Mouse (Mus musculus) heart, embryonic 10.5 days (tissue): ENCODE measurements around the gene Ackr3. TPM values are rescaled to one million over a fixed set of nuclear protein-coding genes. Genes with fewer than 3 reads are reported as not detected.

Source experiments
- DNase-seq: peaks from one replicate; pipeline ENCODE4 v3.0.0-alpha.2; 2017; ENCODE audit warnings: low spot score
- H3K27ac ChIP-seq: fragments of 300-500 bp; sonication (generic); 2 replicates; pipeline ENCODE4 v1.5.1; 2016; ENCODE audit warnings: mild to moderate bottlenecking
- H3K27me3 ChIP-seq: fragments of 300-500 bp; sonication (generic); 2 replicates; pipeline ENCODE4 v1.6.1; 2016; ENCODE audit warnings: mild to moderate bottlenecking; ENCODE audit not compliant: poor library complexity, insufficient read depth, severe bottlenecking
- H3K36me3 ChIP-seq: fragments of 300-500 bp; sonication (generic); 2 replicates; pipeline ENCODE4 v1.6.1; 2016; ENCODE audit warnings: mild to moderate bottlenecking, moderate library complexity
- H3K4me1 ChIP-seq: fragments of 300-500 bp; sonication (generic); 2 replicates; pipeline ENCODE4 v1.6.1; 2016; ENCODE audit warnings: mild to moderate bottlenecking
- H3K4me3 ChIP-seq: fragments of 300-500 bp; sonication (generic); 2 replicates; pipeline ENCODE4 v1.5.1; 2016; ENCODE audit warnings: mild to moderate bottlenecking, moderate library complexity
- H3K9me3 ChIP-seq: fragments of 300-500 bp; sonication (generic); 2 replicates; pipeline ENCODE4 v1.6.1; 2016; ENCODE audit warnings: mild to moderate bottlenecking, moderate library complexity
- WGBS: fragments of 180-500 bp; shearing (Covaris S2); methylation state at CpG from one replicate; pipeline ENCODE4 v1.1.7; 2016; 5-methylcytosine and 5-hydroxymethylcytosine counted together
- polyA plus RNA-seq: library from polyadenylated mRNA; unstranded; fragments of >200 nt; fragmentation: Nextera tagmentation; extraction: Ambion mirVana; gene quantifications from 2 replicates; pipeline ENCODE4 v1.2.1, GENCODE M21; 2016

The Ackr3 gene
- polyA plus RNA-seq, 1 experiment from 2014 or later, result 24.7 TPM

GRCm38 (mm10) chr1:90220280-90220679 lies 16.5 kb downstream of the Ackr3 start:
- H3K36me3 ChIP-seq, result peaks cover 14% of the 10 kb centered on the region
- H3K27ac ChIP-seq, result peak overlapping the region; percentile 65
- H3K9me3 ChIP-seq, result no peaks in the 10 kb centered on the region
- H3K4me3 ChIP-seq, result no peak overlapping the region
- peaks cover 6% of the 10 kb centered on the region for H3K27me3 ChIP-seq
- peaks cover 38% of the 10 kb centered on the region for H3K4me1 ChIP-seq
- 11% methylated on average over 9 of the region's 9 CpGs for WGBS
- DNase-seq, result no peak

GRCm38 (mm10) chr1:90220844-90221243 lies 17.1 kb downstream of the Ackr3 start:
- Histone ChIP-seq H3K27ac (peak overlapping the region; percentile 65), H3K4me3 (no peak overlapping the region), H3K9me3 (no peaks in the 10 kb centered on the region), H3K4me1 (peaks cover 43% of the 10 kb centered on the region), H3K36me3 (peaks cover 10% of the 10 kb centered on the region), H3K27me3 (peaks cover 6% of the 10 kb centered on the region)
- DNase-seq, result no peak
- WGBS, result 72% methylated on average over 4 of the region's 4 CpGs

- DNase-seq, result no peak
- WGBS, result 79% methylated on average over 18 of the region's 18 CpGs
Observed at GRCm38 (mm10) chr1:90221811-90222361, 18.1 kb downstream of the Ackr3 start.

GRCm38 (mm10) chr1:90222427-90222901 lies 18.7 kb downstream of the Ackr3 start:
- DNase-seq, result no peak
- 83% methylated on average over 17 of the region's 17 CpGs for WGBS
- peaks cover 6% of the 10 kb centered on the region for H3K27me3 ChIP-seq
- H3K4me1 ChIP-seq, result peaks cover 55% of the 10 kb centered on the region
- no peak overlapping the region for H3K4me3 ChIP-seq
- H3K27ac ChIP-seq, result 0 out of 2 replicates have a peak overlapping the region, but pooled peaks have one; percentile 11
- no peaks in the 10 kb centered on the region for H3K9me3 ChIP-seq
- H3K36me3 ChIP-seq, result peaks cover 4% of the 10 kb centered on the region; the same call in 1 of the 2 replicates

More at GRCm38 (mm10) chr1:90221811-90222361, 18.1 kb downstream of the Ackr3 start:
- H3K27ac ChIP-seq, result no peak overlapping the region
- no peak overlapping the region for H3K4me3 ChIP-seq
- H3K36me3 ChIP-seq, result peaks cover 4% of the 10 kb centered on the region; the same call in 1 of the 2 replicates
- peaks cover 6% of the 10 kb centered on the region for H3K27me3 ChIP-seq
- H3K4me1 ChIP-seq, result peaks cover 49% of the 10 kb centered on the region
- H3K9me3 ChIP-seq, result no peaks in the 10 kb centered on the region

GRCm38 (mm10) chr1:90223006-90223405 lies 19.2 kb downstream of the Ackr3 start:
- H3K36me3 ChIP-seq, result peaks cover 3% of the 10 kb centered on the region; the same call in 1 of the 2 replicates
- no peaks in the 10 kb centered on the region for H3K9me3 ChIP-seq
- peaks cover 60% of the 10 kb centered on the region for H3K4me1 ChIP-seq
- H3K27ac ChIP-seq, result 0 out of 2 replicates have a peak overlapping the region, but pooled peaks have one; percentile 11
- peaks cover 6% of the 10 kb centered on the region for H3K27me3 ChIP-seq
- H3K4me3 ChIP-seq, result no peak overlapping the region
- DNase-seq, result no peak
- WGBS, result 78% methylated on average over 2 of the region's 2 CpGs

- H3K4me3 ChIP-seq, result no peak overlapping the region
- H3K4me1 ChIP-seq, result peaks cover 57% of the 10 kb centered on the region
- H3K27me3 ChIP-seq, result peaks cover 8% of the 10 kb centered on the region; the same call in 1 of the 2 replicates
- H3K9me3 ChIP-seq, result no peaks in the 10 kb centered on the region
- 41% methylated on average over 9 of the region's 9 CpGs for WGBS
- H3K36me3 ChIP-seq, result no peaks in the 10 kb centered on the region
- peak overlapping the region; percentile 67 for H3K27ac ChIP-seq
- no peak for DNase-seq
Observed at GRCm38 (mm10) chr1:90225603-90226254, 21.9 kb downstream of the Ackr3 start.

- WGBS, result 27% methylated on average over 12 of the region's 12 CpGs
- H3K9me3 ChIP-seq, result no peaks in the 10 kb centered on the region
- H3K27me3 ChIP-seq, result peaks cover 9% of the 10 kb centered on the region
- no peak for DNase-seq
- peak overlapping the region; percentile 47 for H3K27ac ChIP-seq
- no peak overlapping the region for H3K4me3 ChIP-seq
- no peaks in the 10 kb centered on the region for H3K36me3 ChIP-seq
- H3K4me1 ChIP-seq, result peaks cover 52% of the 10 kb centered on the region
Observed at GRCm38 (mm10) chr1:90227684-90228322, 24.0 kb downstream of the Ackr3 start.

- Histone ChIP-seq H3K4me3 (no peak overlapping the region), H3K27me3 (peaks cover 7% of the 10 kb centered on the region; the same call in 1 of the 2 replicates), H3K27ac (peak overlapping the region; percentile 47), H3K36me3 (no peaks in the 10 kb centered on the region), H3K4me1 (peaks cover 55% of the 10 kb centered on the region), H3K9me3 (no peaks in the 10 kb centered on the region)
- no peak for DNase-seq
- 25% methylated on average over 9 of the region's 9 CpGs for WGBS
Observed at GRCm38 (mm10) chr1:90228323-90228697, 24.5 kb downstream of the Ackr3 start.

- H3K9me3 ChIP-seq, result no peaks in the 10 kb centered on the region
- H3K27ac ChIP-seq, result no peak overlapping the region
- peaks cover 7% of the 10 kb centered on the region; the same call in 1 of the 2 replicates for H3K27me3 ChIP-seq
- no peak for DNase-seq
- peaks cover 61% of the 10 kb centered on the region for H3K4me1 ChIP-seq
- H3K4me3 ChIP-seq, result no peak overlapping the region
- 82% methylated on average over 4 of the region's 4 CpGs for WGBS
- H3K36me3 ChIP-seq, result no peaks in the 10 kb centered on the region
Observed at GRCm38 (mm10) chr1:90230611-90231010, 26.8 kb downstream of the Ackr3 start.

- H3K4me3 ChIP-seq, result no peak overlapping the region
- no peaks in the 10 kb centered on the region for H3K36me3 ChIP-seq
- H3K27ac ChIP-seq, result no peak overlapping the region
- H3K27me3 ChIP-seq, result peaks cover 7% of the 10 kb centered on the region; the same call in 1 of the 2 replicates
- WGBS, result 72% methylated on average over 22 of the region's 22 CpGs
- no peak for DNase-seq
- no peaks in the 10 kb centered on the region for H3K9me3 ChIP-seq
- peaks cover 56% of the 10 kb centered on the region for H3K4me1 ChIP-seq
Observed at GRCm38 (mm10) chr1:90231591-90232490, 28.1 kb downstream of the Ackr3 start.

GRCm38 (mm10) chr1:90232491-90232885 lies 28.7 kb downstream of the Ackr3 start:
- peaks cover 7% of the 10 kb centered on the region; the same call in 1 of the 2 replicates for H3K27me3 ChIP-seq
- DNase-seq, result no peak
- H3K9me3 ChIP-seq, result no peaks in the 10 kb centered on the region
- H3K4me1 ChIP-seq, result peaks cover 50% of the 10 kb centered on the region
- no peaks in the 10 kb centered on the region for H3K36me3 ChIP-seq
- H3K27ac ChIP-seq, result no peak overlapping the region
- no peak overlapping the region for H3K4me3 ChIP-seq

GRCm38 (mm10) chr1:90234620-90235054 lies 30.9 kb downstream of the Ackr3 start:
- Histone ChIP-seq H3K4me3 (no peak overlapping the region), H3K27ac (peak overlapping the region; percentile 33), H3K4me1 (peaks cover 42% of the 10 kb centered on the region), H3K9me3 (no peaks in the 10 kb centered on the region), H3K36me3 (no peaks in the 10 kb centered on the region), H3K27me3 (peaks cover 7% of the 10 kb centered on the region; the same call in 1 of the 2 replicates)
- WGBS, result 58% methylated on average over 11 of the region's 11 CpGs
- DNase-seq, result no peak
